Mouse (Mus musculus): ENCODE results near the gene Srr. TPM values are rescaled to one million over a fixed set of nuclear protein-coding genes. Genes with fewer than 3 reads are reported as not detected.

The Srr gene
- polyA plus RNA-seq, 1 experiment, result 7.7 TPM

DNA sequence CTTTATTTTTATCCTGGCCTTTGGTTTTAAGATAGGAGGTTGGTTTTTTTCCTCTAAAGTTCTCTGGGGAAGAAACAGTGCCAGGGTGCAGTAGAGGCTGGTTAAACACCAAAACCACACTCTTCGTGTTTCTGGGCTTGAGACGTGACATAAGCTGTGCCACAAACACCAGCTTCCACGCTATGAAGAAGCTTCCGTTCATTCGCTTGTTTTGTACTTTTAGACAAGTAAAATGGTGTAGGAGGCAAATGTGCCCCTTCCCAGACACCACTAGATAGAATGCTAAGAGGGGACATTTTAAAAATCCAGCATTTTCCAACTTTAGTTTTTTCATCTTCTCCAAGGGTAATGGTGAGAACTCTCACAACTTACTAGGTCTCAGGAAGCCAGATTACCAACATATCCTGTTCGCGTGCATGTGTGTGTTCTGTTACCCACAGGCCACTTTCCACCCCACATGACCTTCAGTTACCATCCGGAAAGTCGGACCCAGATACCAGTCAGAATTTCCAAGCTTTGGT is 34.3 kb upstream of the Srr start:
- peaks cover 10% of the 10 kb centered on the region for H3K4me1 ChIP-seq (replicated peaks; ENCODE audit: control insufficient read depth, insufficient read depth, low read length)
- WGBS, result 12% methylated on average over 9 of the region's 9 CpGs
- H3K36me3 ChIP-seq (ENCODE audit: control insufficient read depth, insufficient read depth, low read length), result no peaks in the 10 kb centered on the region
- no peaks in the 10 kb centered on the region for H3K27me3 ChIP-seq (ENCODE audit: control insufficient read depth, insufficient read depth, low read length)
- peak; percentile 21 for DNase-seq
- H3K27ac ChIP-seq (ENCODE audit: control insufficient read depth, insufficient read depth, low read length), result peak overlapping the region; percentile 87
- no peak for TF ChIP-seq POLR2A (IDR thresholded peaks at IDR 0.05; ENCODE audit: control insufficient read depth, extremely low read depth, insufficient read depth, low read length, poor library complexity)
- TF ChIP-seq CTCF (IDR thresholded peaks at IDR 0.05; ENCODE audit: borderline replicate concordance, control insufficient read depth, extremely low read depth, insufficient read depth, low read length, poor library complexity), result no peak
- no peak overlapping the region for H3K4me3 ChIP-seq (ENCODE audit: control insufficient read depth, insufficient read depth, low read length)

DNA sequence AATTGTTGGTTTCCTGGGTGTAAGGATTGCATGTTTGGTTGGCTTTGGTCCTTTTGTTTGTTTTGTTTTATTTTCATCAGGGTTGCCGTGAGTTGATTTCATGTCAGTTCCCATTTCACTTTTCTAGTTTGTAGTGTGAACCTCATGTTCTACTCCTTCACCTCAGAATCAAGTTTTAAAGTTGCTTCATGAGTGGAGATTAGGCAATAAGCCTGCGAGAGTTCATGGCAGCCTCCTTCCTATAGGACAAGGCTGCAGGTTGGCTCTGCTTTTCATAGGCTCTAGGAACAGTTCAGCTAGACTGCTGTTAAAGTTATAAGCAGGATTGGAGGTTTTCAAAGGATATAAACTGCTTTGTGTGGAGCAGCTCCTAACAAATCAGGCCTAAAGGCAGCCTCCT is 33.8 kb upstream of the Srr start:
- DNase-seq, result no peak
- TF ChIP-seq CTCF (IDR thresholded peaks at IDR 0.05; ENCODE audit: borderline replicate concordance, control insufficient read depth, extremely low read depth, insufficient read depth, low read length, poor library complexity) (no peak), POLR2A (IDR thresholded peaks at IDR 0.05; ENCODE audit: control insufficient read depth, extremely low read depth, insufficient read depth, low read length, poor library complexity) (no peak)
- Histone ChIP-seq H3K4me3 (ENCODE audit: control insufficient read depth, insufficient read depth, low read length) (no peak overlapping the region), H3K36me3 (ENCODE audit: control insufficient read depth, insufficient read depth, low read length) (no peaks in the 10 kb centered on the region), H3K27ac (ENCODE audit: control insufficient read depth, insufficient read depth, low read length) (peak overlapping the region; percentile 87), H3K27me3 (ENCODE audit: control insufficient read depth, insufficient read depth, low read length) (no peaks in the 10 kb centered on the region), H3K4me1 (replicated peaks; ENCODE audit: control insufficient read depth, insufficient read depth, low read length) (peaks cover 13% of the 10 kb centered on the region)
- WGBS, result 58% methylated on average over 2 of the region's 2 CpGs

DNA sequence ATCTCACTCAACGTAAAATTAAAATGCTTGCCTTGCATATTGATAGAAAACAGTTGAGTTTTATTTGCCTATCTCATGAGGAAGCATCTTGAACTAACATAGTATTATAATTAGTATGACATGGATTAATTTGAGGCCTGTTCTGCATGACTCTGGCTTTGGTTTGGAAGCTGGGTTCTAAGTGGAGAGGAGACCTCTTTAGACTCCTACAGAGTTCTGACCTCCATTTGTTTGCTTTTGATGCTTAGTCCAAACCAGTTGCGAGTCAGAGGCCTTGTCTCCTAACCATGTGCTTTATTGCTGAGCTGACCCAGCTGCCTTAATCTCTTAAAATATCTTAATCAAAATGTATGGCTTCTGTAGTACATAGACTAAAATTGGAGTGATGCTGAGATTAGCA is 31.9 kb upstream of the Srr start:
- TF ChIP-seq CTCF (IDR thresholded peaks at IDR 0.05; ENCODE audit: borderline replicate concordance, control insufficient read depth, extremely low read depth, insufficient read depth, low read length, poor library complexity) (no peak), POLR2A (IDR thresholded peaks at IDR 0.05; ENCODE audit: control insufficient read depth, extremely low read depth, insufficient read depth, low read length, poor library complexity) (no peak)
- no peaks in the 10 kb centered on the region for H3K27me3 ChIP-seq (ENCODE audit: control insufficient read depth, insufficient read depth, low read length)
- no peak overlapping the region for H3K27ac ChIP-seq (ENCODE audit: control insufficient read depth, insufficient read depth, low read length)
- peaks cover 13% of the 10 kb centered on the region for H3K4me1 ChIP-seq (replicated peaks; ENCODE audit: control insufficient read depth, insufficient read depth, low read length)
- H3K36me3 ChIP-seq (ENCODE audit: control insufficient read depth, insufficient read depth, low read length), result peaks cover 6% of the 10 kb centered on the region; the same call in 1 of the 2 replicates
- DNase-seq, result no peak
- 96% methylated on average over 2 of the region's 2 CpGs for WGBS
- H3K4me3 ChIP-seq (ENCODE audit: control insufficient read depth, insufficient read depth, low read length), result no peak overlapping the region

DNA sequence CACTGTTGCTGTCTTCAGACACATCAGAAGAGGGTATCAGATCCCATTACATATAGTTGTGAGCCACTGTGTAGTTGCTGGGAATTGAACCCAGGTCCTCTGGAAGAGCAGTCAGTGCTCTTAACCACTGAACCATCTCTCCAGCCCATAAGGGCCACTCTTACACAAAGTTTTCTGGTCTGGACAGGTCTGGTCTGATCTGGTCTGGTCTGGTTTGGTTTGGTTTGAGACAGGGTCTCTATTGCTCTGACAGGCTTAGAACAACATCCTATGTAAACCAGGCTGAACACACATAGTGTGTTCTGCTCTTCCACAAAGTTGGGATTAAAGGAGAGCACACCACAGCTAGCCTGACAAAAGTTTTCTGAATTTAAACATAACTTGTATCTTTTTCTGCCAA is 30.3 kb upstream of the Srr start:
- DNase-seq, result no peak
- no peak overlapping the region for H3K4me3 ChIP-seq (ENCODE audit: control insufficient read depth, insufficient read depth, low read length)
- peaks cover 13% of the 10 kb centered on the region for H3K4me1 ChIP-seq (replicated peaks; ENCODE audit: control insufficient read depth, insufficient read depth, low read length)
- H3K27me3 ChIP-seq (ENCODE audit: control insufficient read depth, insufficient read depth, low read length), result no peaks in the 10 kb centered on the region
- no peak overlapping the region for H3K27ac ChIP-seq (ENCODE audit: control insufficient read depth, insufficient read depth, low read length)
- H3K36me3 ChIP-seq (ENCODE audit: control insufficient read depth, insufficient read depth, low read length), result peaks cover 6% of the 10 kb centered on the region; the same call in 1 of the 2 replicates
- no peak for TF ChIP-seq POLR2A (IDR thresholded peaks at IDR 0.05; ENCODE audit: control insufficient read depth, extremely low read depth, insufficient read depth, low read length, poor library complexity)
- no peak for TF ChIP-seq CTCF (IDR thresholded peaks at IDR 0.05; ENCODE audit: borderline replicate concordance, control insufficient read depth, extremely low read depth, insufficient read depth, low read length, poor library complexity)

DNA sequence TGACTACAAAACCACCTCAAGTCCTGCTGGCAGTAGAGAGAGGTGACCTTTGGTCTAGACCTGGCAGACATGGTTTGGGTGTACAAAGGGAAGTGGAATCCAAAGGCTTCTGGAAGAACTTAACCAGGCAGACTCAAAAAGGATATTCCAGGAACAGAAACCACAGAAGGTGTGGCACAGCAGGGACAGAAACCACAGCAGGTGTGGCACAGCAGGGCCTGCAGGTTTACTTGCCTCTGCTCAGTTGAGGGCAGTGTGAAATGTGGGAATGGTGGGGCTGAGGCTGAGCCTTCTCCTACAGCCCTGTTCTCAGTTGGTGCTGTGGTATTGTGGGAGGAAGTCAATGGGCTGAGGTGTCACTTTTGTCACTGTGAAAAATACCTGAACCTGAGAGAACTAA is 29.2 kb upstream of the Srr start:
- Histone ChIP-seq H3K4me1 (replicated peaks; ENCODE audit: control insufficient read depth, insufficient read depth, low read length) (peaks cover 9% of the 10 kb centered on the region), H3K27me3 (ENCODE audit: control insufficient read depth, insufficient read depth, low read length) (no peaks in the 10 kb centered on the region), H3K36me3 (ENCODE audit: control insufficient read depth, insufficient read depth, low read length) (peaks cover 6% of the 10 kb centered on the region; the same call in 1 of the 2 replicates), H3K27ac (ENCODE audit: control insufficient read depth, insufficient read depth, low read length) (no peak overlapping the region), H3K4me3 (ENCODE audit: control insufficient read depth, insufficient read depth, low read length) (no peak overlapping the region)
- no peak for DNase-seq
- TF ChIP-seq CTCF (IDR thresholded peaks at IDR 0.05; ENCODE audit: borderline replicate concordance, control insufficient read depth, extremely low read depth, insufficient read depth, low read length, poor library complexity) (no peak), POLR2A (IDR thresholded peaks at IDR 0.05; ENCODE audit: control insufficient read depth, extremely low read depth, insufficient read depth, low read length, poor library complexity) (no peak)

DNA sequence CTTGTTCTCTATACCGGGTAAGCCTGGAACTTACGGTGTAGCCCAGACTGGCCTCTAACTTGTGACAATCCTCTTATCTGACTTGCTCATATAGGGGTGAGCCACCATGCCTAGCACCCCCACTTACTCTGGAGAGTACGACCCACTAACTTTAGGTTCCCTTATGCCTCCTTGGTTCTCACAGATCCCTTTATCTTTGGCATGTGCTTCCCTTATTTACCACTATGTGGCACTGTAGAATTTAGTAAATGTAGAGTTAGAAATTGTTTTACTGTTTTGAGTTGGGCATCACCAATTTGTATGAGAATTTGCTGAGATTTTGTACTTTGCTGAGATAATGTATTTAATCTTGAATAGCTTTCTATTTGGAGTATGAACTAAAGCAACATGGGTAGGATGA is 20.6 kb upstream of the Srr start:
- Histone ChIP-seq H3K27me3 (ENCODE audit: control insufficient read depth, insufficient read depth, low read length) (no peaks in the 10 kb centered on the region), H3K4me3 (ENCODE audit: control insufficient read depth, insufficient read depth, low read length) (no peak overlapping the region), H3K36me3 (ENCODE audit: control insufficient read depth, insufficient read depth, low read length) (peaks cover 31% of the 10 kb centered on the region), H3K4me1 (replicated peaks; ENCODE audit: control insufficient read depth, insufficient read depth, low read length) (no peaks in the 10 kb centered on the region), H3K27ac (ENCODE audit: control insufficient read depth, insufficient read depth, low read length) (no peak overlapping the region)
- TF ChIP-seq CTCF (IDR thresholded peaks at IDR 0.05; ENCODE audit: borderline replicate concordance, control insufficient read depth, extremely low read depth, insufficient read depth, low read length, poor library complexity) (no peak), POLR2A (IDR thresholded peaks at IDR 0.05; ENCODE audit: control insufficient read depth, extremely low read depth, insufficient read depth, low read length, poor library complexity) (no peak)
- DNase-seq, result peak; percentile 16
- WGBS, result 84% methylated on average over 3 of the region's 3 CpGs

DNA sequence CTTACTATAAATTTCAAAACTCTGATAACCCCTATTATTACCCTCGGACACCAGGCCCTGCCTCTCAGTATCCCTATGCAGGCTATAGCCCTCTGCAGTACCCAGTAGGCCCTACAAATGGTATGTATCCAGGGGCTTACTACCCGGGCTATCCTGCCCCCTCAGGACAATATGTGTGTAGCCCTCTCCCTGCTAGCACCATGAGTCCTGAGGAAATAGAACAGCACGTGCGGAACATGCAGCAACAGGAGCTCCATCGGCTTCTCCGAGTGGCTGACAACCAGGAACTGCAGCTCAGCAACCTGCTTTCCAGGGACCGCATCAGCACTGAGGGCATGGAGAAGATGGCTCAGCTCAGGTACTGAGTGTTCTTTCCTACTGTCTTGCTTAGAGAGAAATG is 4.6 kb upstream of the Srr start:
- no peak for TF ChIP-seq POLR2A (IDR thresholded peaks at IDR 0.05; ENCODE audit: control insufficient read depth, extremely low read depth, insufficient read depth, low read length, poor library complexity)
- TF ChIP-seq CTCF (IDR thresholded peaks at IDR 0.05; ENCODE audit: borderline replicate concordance, control insufficient read depth, extremely low read depth, insufficient read depth, low read length, poor library complexity), result no peak
- H3K36me3 ChIP-seq (ENCODE audit: control insufficient read depth, insufficient read depth, low read length), result peaks cover 34% of the 10 kb centered on the region

More for the DNA sequence above, 4.6 kb upstream of the Srr start:
- Histone ChIP-seq H3K4me3 (ENCODE audit: control insufficient read depth, insufficient read depth, low read length) (no peak overlapping the region), H3K4me1 (replicated peaks; ENCODE audit: control insufficient read depth, insufficient read depth, low read length) (peaks cover 3% of the 10 kb centered on the region), H3K27me3 (ENCODE audit: control insufficient read depth, insufficient read depth, low read length) (no peaks in the 10 kb centered on the region), H3K27ac (ENCODE audit: control insufficient read depth, insufficient read depth, low read length) (no peak overlapping the region)
- 95% methylated on average over 7 of the region's 7 CpGs for WGBS
- DNase-seq, result no peak
